Mouse (Mus musculus): Measurements from ENCODE around the gene Gng8.

Gene Gng8

DNA sequence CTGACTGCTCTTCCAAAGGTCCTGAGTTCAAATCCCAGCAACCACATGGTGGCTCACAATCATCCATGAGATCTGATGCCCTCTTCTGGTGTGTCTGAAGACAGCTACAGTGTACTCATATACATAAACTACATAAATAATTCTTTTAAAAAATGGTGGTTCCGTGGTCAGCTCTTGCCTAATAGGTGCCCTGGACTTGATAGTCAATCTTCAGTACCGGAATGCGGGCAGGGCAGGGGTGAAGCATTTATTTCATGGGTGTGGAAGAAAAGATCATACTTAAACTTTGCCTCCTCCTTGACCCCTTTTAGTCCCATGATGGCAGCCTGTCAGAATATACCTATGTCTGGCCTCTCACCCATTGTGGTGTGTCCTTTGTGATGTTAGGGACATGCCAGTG lies 20.3 kb downstream of the Gng8 start:
- no peak for DNase-seq

DNA sequence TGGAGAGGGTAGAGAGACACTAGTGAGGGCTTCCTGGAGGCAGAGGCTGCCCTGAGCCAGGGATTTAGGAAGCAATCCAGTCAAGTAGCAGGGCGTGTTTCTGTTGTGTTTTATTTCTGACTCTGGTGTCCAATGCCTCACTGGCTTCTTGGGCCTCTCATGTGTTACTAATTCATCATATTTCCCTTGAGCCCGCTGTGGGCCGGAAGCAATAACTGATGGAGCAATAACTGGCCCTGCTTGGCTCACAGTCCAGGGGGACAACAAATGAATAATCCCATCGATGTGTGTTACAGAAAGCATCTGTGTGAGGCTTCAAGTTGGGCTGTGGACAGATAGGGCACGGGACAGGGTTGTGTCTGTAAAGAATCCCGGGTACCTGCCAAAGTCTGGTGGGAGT lies 20.8 kb downstream of the Gng8 start:
- DNase-seq, result no peak

DNA sequence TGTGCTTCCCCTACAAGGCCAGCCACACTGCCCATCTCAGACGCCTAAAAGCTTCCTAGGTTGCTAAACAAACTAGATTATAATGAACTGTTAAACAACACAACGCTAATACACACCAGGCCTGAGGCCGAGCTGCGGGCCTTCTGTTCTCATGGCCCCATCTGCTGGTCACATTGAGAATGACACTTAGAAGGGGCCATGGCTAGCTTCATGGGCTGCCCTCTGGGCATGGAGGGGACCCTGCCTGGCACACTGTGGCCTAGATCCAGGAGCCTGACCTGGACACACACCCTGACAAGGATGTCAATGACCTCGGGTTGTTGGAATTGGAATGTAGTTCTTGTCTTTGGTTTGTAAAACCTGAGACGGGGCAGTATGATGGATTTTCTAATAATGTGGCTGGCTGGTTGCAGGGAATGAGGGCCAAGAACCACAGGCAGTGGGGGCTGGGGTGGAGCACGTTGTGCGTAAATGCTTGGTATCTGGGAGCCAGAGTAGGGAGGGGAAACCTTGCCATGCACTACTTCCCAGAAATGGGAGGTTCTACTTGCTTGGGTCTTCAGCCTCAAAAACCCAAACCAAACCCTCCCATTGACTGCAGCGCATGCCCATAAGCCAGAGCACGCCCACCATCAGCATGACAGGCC lies 22.3 kb downstream of the Gng8 start:
- DNase-seq, result peak; percentile 77

DNA sequence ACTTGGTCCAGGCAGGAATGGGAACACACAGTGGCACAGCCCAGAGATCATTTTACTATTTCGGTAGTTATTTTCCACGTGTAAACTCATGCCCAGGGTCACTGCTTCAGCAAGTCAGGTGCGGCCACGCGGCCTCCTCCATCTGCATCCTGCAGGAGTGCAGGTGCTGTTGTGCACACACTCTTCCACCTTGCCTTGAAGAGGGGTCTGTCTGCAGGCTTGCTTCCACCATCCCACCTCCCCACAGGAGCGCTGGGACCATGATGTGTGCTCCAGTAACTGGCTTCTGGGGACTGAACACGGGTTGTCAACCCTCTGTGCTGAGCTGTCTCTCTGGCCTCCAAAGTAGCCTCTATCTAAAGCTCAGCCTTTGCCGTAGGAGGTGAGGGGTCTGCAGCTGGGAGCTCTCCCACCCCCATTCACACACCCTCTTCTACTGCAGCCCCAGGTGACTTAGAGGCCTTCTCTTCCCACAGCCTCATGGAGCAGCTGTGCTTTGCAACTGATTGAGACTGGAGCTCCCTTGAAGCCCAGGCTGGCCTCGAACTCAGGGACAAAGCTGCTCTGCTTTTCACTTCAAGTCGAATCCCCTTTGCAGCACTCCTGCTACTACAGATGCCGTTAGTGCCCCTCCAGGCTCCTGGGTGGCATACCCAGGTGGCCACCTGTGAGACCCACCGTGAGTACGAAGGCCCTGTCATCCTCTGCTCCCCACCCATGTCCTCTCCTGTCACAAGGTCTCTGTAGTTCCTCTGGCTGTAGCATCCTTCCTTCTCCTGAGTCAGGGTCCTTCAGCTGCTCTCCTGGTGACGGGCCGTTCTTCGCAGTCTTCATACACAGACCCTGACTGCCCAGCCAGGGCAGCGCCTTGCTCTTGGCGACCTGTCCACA lies 23.1 kb downstream of the Gng8 start:
- no peak for DNase-seq

DNA sequence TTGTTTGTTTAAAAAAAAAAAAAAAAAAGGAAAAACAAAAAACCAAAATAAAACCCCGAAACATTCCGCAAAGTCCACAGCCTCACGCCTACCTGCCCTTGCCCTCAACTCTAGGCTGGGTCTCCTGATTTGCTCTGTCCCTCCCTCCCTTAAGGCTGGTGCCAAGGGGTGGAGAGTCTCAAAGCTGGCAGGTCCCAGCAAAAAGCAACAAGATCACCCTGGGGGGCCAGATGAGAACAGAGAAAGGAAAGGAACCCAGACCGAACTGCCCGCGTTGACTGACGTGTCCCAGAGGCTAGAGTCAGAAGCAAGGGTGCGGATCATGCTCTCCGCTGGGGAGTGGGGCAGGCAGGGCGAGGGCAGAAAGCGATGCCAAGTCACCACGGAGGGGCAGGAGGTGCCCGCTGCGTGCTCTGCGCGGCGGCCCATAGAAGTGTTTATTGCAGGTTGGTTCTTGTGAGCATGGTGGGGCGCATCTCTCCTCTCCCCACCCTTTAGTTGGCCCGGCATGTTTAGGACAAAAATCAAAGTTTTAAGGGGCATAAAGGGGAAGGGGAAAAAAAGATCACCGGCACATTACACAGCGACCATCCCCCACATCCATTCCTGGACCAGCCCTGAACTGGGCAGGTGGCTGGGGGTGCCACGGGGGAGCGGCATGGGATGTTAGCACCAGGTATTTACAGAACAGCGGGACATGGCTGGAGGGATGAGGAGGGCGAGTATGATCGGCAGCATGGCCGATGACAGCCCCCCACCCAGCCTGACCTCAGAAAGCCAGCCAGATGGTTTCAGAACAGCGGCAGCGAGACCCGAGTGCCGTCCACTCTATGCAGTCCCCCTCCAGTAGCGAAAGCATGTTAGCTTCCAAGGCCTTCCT lies 24.1 kb downstream of the Gng8 start:
- DNase-seq, result no peak

DNA sequence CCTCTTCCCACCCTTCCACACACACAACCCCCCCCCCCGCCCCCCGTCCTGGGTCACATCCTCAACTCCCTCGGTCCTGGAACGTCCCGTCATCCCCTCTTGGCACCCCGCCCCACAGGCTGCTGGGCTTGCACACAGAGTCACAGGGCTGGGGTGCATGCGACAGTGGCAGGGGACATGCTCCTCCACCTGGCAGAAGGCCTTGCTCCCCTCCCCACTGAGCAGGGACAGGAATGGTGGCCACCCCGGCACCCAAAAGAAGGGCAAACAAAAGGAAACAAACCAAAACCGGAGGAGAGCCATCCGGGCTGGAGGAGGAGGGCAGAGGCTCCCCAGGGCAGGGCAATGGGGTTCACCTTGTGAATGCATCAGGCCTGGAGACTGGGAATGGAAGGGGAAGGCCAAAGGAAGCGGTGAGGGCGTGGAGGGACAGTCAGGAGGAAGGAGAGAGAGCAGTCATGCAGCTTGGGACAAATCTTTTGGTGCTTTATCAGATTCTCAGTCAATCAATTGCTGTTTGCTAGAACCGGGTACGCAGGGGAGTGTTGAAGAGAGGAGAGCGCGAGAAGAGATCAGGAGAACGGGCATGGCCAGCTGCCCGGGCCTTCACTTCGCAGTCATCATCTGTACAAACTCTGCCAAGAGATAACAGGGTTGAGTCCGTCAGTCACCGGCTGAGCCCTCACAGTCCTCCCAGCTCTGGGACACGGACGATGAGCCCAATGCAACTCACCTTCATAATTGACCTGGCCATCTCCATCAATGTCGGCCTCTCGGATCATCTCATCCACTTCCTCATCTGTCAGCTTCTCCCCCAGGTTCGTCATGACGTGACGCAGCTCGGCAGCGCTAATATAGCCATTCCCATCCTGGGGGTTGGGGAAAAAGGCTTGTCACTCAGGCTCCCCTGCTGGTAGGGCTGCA lies 25.0 kb downstream of the Gng8 start:
- no peak for DNase-seq

DNA sequence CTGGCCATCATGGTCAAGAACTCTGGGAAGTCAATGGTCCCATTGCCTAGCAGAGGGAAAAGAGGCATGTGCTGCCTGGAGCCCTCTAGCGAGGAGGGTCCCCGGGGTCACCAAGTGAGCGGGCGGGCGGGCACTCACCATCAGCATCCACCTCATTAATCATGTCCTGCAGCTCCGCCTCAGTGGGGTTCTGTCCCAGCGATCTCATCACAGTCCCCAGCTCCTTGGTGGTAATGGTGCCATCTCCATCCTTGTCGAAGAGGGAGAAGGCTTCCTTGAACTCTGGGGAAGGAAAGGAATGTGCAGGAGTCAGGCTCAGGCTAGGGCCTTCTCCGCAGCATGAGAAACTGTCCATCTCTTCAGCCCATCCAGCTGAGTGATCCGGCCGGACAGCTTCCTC lies 25.9 kb downstream of the Gng8 start:
- no peak for DNase-seq

DNA sequence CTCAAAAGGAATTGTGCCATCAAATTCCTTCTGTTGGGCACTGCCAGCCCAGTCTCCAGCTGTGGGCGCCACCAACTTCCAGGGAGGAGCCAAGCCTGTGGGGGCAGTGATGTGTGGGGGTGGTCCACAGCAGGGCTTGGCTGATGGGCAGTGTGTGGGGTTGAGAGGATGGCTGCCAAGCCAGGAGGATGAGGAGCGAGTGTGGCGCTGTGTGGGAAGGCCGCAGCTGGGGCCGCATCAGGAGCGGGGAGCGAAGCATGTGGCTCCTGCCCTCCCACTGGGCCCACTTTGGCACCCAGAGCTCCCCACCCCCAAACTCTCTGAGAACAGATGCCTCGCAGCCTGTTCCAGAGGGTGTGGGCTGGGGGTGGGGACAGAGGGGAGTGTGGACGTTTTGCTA lies 26.4 kb downstream of the Gng8 start:
- DNase-seq, result no peak

DNA sequence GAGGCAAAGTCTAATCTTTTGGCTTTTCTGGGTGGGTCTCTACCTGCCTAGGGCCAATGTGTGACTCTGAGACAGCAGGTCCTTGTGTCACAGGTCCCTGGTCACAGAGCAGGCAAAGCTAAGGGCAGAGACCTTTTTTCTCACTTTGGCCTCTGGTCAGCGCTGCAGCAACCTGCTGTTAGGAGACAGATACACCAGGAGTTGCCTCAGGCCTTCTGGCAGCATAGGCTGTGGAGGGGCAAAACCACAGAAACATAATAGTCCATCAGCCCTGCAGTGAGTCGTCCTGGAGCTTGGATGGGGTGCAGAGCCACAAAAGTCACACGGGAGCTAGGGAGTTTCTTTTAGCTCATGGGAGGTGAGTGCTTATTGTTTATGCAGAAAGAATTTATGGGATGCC lies 27.1 kb downstream of the Gng8 start:
- no peak for DNase-seq

DNA sequence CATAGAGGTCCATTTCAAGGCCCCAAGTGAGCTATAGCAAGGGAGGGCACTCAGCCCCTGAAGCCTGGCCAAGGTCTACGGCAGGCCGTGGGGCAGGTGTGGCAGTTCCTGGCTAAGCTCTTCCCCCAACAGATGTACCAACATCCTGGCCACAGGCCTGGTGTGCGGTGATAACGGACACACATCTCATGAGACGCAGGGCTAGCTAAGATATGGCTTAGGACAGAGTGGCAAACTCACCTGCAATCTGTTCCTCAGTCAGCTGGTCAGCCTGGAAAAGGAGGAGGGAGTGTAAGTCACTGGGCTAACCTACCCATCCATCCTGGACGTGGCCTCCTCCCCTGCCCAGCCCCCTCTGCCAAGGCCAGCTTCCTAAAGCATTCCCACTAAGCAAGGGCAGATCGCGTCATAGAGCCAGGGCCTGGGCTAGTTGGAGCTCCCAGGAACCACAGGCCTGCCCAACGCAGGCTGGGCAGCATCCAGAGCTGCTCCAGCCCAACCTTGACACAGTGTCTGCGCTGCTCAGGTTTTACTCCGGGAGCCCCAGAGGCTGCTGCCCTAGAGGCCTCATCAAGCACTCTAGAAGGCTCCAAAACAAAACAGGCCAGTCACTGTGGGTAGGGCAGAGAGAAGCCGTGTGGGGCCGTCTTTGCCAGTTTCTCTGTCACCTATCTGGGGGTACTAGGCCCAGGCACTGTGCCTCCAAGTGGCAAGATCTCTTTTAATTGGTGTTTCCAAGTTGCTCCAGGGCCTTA lies 28.0 kb downstream of the Gng8 start:
- no peak for DNase-seq

DNA sequence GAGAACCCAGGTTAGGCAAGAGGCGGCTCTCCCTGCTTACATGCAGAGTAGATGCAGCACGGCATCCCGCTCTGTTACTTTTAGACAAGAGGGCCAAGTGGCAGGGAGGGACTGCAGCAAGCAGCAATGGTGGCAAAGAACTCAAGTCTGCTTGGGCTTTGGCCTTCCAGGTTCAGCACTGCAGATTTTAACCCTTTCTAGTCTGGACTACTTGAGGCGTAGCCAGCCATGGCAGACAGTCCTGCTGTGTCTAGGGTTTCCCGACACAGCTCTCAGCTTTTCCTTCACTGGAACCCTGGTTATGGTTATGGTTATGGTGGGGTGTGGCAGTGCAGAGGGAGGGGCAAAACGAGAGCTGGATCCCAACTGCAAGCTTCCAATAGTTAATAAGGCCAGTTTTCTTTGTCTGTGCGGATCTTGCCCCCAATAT lies 28.6 kb downstream of the Gng8 start:
- DNase-seq, result no peak

DNA sequence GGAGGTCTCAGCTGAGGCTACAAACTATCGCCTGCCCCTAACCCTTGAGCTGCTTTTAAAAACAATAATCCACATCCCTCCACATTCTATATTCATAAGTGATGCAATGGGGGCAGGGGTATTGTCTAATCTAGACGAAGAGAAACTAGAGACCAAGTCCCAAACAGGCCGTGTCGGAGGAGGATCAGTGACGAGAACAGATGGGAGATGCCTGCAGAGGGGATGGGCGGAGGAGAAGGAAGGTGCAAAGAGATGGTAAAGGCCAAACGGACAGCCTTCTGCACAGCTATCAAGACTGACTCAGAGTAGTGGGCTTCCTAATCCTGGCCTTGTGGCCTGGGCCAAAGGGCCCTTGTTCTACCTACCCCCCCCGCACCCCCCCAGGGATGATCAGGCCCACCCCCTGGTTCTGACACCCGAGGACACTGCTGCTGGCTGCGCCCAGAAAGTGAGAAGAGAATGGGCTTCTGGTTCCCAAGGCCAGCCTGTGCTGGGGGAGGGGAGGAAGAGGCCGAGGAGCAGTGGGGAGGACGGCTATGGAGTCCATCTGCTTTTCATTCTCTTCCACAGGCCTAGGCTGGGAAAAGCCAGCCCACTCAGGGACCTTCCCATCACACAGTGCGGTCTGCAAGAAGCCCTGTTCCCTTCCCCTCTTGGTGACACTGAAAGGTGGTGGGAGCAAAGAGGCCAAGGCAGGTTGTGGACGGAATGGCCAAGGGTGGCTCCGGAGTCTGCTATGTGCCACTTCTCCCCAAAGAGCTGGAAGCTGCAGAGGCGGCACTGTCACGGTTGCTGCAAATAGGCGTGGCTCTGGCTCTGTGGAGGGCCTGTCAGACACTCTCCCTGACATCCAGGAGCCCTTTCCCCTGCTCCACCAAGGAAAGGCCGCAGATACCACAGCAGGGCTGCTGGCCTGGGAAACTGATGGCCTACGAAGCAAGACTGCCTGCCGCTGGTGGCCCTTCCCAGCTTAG lies 29.5 kb downstream of the Gng8 start:
- peak; percentile 36 for DNase-seq

DNA sequence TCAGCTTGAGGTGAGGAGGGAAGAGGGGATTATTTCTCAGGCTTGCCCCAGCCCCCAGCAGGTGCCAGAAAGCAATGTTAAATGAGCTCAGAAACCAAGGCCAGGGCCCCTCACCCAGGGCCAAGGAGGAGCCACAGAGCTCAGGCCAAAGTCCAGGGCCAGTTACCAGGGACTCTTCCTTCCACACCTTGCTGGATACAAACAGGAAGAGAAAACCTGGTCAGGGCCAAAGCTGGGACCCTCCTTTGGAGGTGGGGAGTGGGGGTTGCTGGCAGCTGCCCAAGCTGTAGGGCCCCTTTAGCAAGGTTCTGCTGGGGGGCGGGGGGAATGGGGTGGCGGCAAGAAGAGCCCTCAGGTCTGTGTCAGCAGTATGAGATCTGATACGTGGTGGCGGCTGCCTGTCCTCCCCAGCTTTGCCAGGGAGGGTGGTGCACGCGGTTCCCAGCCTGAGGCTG lies 30.3 kb downstream of the Gng8 start:
- peak; percentile 58 for DNase-seq

DNA sequence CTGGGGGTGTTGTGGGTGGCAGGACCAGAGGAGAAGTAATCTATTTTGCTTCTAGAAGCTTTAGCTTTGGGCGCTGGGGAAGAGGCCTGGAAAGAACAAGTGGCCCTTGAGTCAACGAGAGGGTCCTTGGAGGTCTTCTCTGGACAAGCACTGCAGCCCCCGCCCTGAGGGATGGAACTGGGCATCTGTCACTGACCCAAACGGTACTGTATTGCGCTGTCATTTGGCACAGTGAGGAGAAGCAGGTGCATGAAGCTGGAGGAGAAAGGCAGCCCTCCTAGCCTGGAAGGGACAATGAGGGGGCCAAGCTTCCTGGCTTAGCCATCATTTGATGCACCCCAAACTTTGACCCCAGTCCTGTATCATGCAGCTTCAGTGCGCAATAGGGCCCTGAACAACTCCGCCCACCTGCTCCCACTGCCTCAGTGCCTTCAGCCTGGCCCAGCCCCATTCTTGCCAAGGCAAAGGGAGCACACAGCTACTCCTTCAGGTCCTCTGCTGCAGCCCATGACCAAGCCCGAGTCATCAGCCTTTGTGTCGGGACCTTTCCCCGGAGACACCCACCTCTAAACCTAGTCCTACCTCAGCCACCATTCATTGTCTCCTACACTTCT lies 30.9 kb downstream of the Gng8 start:
- DNase-seq, result peak; percentile 38

DNA sequence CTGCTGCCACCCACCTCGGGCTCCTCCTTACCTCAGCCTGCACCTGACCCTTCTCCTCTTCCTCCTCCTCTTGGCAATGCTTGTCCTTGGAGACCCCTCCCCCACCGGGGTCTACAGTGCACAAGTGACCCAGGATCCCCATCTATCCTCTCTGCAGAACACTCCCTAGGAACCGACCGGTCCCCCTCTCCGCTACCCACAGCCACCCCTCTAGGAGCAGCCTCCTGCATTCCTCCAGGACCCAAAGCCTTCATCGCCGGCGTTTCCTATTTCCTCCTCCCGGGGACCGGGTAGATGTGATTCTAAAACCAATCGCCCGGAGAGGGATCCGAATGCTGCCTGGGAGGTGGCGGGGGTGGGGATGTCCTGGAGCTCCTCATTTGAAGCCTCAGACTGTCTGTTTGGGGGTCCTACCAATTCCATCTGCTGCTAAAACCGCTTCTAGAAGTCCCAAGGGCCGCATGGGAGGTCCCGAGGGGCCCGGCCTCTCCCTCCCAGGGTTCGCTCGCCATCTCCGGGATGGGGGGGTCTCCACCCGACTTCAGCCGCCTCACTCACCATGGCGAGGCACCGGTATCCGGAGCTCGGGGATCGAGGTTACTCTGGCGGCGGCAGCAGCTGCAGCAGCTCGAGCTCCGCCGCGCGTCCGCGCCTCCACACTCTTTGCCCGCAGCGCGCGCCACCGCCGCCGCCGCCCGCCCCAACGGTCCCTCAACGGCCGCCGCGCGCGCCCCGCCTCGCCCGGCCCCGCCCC lies 31.9 kb downstream of the Gng8 start:
- no peak for DNase-seq

DNA sequence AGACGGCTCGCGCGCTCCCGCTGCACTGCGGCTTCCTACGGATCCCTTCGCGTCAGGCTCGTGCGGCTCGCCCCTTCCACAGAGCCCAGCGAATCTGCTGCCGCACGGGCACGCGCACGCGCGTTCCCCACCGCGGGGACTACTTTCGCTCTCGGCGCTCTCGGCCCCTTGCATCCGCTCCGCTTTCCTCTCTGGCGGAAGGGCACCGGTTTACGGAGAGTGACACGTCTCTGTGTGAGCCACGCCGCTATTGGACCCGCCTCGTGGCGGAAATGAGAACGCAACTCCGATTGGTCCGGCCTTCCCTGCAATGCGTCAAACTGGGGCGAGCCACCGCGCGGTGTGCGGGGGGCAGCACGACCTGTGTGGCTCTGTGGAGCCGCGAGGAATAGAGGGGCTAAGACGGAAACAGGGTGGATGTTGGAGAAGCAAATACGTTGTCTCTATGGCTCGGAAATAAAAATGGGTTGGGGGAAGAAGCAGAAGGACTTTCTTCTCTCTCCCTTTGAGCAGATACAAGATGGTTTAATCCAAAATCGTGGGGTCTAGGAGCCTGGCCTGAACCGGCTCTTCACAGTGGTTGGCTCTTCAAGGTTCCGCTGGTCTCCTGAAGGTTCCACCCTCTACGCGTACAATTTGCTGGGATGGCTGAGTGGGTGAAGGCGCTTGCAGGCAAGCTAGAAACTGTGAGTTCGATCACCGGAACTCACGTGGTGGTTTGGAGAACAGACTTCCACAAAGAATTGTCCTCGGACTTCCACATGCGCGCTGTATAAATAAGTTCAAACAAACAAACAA lies 32.6 kb downstream of the Gng8 start, which contains the start of gene Calm3:
Calm3 (minus strand) TSS at position 78 of the 798 bp plus-strand sequence.
- peak; percentile 100 for DNase-seq

DNA sequence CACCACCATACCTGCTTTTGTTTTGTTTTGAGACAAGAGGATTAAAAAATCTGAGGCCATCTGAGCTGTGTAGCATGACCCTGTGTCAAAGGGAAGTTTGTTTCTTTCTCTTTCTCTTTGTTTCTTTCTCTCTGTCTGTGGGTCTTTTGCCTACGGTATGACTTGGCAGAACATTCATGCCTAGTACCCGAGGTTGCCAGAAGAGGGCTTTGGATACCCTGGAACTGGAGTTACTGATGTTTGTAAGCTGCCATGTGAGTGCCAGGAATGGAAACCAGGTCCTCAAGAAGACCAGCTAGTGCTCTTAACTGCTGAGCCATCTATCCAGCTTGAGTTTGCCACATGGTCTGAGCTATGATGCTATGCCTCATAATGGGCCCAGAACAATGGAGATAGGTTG lies 36.8 kb downstream of the Gng8 start:
- DNase-seq, result no peak

DNA sequence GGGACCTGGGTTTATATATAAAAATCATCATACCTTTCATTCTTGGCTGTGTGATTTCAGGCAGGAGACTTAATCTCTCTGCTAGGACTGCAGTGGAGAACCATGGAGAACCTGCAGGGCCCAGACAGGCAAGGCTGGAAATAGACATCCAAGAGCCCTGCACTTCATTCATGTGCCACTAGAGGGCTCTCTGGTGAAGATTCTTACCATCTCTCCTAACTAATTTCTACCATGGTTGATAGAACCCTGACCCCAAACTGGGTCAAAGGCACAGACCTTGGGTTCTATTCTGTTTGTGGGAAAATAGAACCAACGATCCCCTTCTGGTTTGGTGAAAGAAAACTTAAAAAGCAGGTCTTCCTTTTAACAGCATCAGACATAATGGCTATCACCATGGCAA lies 39.3 kb downstream of the Gng8 start:
- peak; percentile 78 for DNase-seq

All from kidney, adult 18-20 months (tissue).